Mouse (Mus musculus) urinary bladder, adult 18-20 months (tissue): ENCODE results near the gene Sntg2.

Experiments
- DNase-seq, 2 experiments: peaks; one replicate each; pipeline ENCODE4 v3.0.0; 2022; ENCODE audit warnings: low spot score in 2 of 2, mixed read lengths in 2 of 2

Gene Sntg2

GRCm38 (mm10) chr12:30372933-30373501 is at the start of gene Sntg2:
TSS of gene Sntg2 (minus strand) at chr12:30373375.
- peak; percentile 75 to 85 for DNase-seq

- DNase-seq, result no peak
Measured at GRCm38 (mm10) chr12:30416547-30416946, 43.4 kb upstream of the Sntg2 start.

GRCm38 (mm10) chr12:30415981-30416380 is 42.8 kb upstream of the Sntg2 start:
- DNase-seq, result no peak

DNA sequence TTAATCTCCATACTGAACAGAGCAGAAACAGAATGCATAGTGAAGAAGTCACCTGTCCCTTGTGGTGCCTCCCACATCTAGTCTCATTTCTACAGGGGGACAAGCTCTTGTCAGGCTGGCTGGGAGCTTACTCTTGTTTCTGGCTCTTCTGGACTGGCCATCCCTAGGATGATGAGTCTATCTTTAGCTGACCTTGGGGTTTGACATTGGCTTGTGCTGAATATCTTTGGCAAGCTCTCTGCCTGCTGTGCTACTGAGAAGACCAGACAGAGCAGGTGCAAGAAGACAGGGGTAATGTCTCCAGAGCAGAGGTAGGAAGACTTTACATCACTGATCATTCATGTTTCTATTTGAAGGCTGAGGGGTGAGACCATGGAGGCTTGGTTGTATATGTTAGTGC is 29.5 kb upstream of the Sntg2 start:
- no peak for DNase-seq

GRCm38 (mm10) chr12:30400531-30400930 is 27.4 kb upstream of the Sntg2 start:
- no peak for DNase-seq

- DNase-seq, result no peak
Measured at GRCm38 (mm10) chr12:30400114-30400513, 26.9 kb upstream of the Sntg2 start.

DNA sequence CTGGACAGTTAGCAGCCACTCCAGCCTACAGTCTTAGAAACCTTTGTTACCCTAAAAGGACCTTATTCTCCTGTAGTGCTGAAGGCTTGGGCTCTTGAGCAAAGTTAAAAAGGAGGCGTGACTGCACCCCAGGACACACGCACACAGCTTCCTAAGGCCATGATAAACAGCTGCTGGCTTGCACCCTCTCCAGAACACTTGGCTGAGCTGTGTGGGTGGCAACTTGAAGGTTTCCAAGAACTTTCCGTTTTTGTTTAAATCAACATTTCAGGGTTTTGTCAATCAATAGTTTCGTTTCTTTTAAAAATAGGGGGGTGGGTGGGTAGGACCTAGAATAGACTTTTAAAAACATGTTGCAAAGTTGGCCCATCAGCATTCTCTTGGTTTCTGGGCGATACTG is 882 bp downstream of the Sntg2 start:
- no peak for DNase-seq

DNA sequence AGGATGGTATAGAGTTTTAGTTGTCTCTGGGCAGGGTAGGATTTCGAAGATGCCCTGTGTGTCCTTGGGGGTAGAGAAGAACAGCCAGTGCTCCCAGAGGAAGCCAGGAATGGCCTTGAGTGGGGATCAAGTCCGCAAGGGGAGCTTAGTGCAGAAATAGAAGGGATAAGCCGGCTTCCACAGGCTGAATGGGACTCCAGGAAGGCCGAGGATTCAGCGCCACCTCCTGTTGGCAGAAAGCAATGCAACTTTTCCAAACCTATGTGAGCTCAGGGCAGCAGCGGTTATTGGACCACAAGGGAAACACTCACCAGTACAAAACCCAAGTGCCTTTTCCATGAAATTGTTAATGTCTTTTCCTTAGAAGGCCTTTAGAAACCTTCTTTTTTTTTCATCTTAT is 3.4 kb downstream of the Sntg2 start:
- DNase-seq, result peak; percentile 61 to 64

GRCm38 (mm10) chr12:30369141-30369540 is 4.0 kb downstream of the Sntg2 start:
- DNase-seq, result no peak

DNA sequence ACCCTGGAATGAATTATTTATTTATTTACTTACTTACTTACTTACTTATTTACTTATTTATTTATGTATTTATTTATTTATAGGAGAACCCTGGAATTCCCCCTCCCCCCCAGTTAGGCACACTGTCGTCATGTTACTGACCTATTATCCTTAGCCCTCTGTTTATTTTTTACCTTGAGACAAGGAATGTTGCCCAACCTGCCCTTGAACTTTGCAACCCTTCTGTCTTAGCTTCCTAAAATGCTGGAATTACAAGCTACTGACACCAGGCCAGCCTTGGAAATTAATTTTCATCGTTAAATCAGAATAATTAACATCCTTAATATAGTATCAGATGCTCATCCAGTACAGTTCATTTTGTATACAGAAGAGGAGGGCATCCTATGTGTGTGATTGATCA is 10.9 kb downstream of the Sntg2 start:
- no peak for DNase-seq

DNA sequence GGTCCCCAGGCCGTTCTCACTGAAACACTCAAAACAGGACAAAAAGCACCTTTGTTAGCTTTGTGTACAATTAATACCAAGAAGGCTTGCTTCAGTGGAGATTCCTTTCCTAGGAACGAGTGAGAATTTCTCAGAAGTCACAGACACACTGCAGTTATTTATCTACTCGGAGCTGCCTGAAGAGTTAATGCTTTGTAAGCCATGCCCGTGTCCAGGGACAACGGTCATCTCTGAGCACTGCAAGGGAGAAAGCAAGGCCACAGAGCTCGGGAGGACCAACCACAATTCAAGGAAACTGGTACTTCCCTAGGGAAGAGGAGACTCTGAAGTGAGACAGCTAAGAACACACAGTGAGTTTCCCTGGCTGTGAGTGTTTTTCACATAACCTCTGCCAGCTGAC is 15.5 kb downstream of the Sntg2 start:
- no peak for DNase-seq

DNA sequence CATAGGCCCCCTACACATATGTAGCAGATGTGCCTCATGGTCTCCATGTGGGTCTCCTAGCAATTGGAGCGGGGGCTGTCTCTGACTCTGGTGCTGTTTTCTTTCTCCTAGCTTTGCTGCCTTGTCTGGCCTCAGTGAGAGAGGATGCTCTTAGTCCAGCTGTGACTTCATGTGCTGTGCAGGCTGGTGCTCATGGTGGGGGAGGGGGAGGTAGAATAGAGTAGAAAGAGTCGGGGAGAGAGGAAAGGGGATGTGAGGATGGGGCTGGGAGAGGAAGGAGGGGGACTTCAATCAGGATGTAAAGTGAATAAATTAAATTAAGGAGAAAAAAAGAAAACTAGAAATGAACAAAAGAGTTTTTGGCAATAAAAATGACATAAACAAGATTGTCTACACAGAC is 20.8 kb downstream of the Sntg2 start:
- no peak for DNase-seq

- DNase-seq, result no peak
Measured at GRCm38 (mm10) chr12:30348036-30348435, 25.1 kb downstream of the Sntg2 start.

GRCm38 (mm10) chr12:30347284-30347683 is 25.9 kb downstream of the Sntg2 start:
- DNase-seq, result no peak

DNA sequence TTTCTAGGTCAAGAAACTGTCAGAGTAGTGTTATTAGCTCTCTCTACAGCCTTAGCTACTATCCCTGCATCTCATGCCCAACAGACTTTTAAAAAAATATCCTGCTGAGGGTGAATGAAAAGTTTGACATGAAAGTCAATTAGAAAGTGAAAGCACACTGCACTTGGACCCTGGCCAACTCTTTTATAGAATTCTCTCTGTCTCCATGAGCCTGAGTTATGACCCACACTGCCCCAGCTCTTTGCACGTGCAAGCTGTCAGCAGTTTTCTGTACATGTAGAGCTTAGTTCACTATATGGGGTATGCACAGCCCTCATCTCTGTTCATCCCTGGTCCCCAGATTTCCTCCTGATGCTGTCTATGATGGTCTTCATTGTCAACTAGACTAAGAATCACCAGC is 28.4 kb downstream of the Sntg2 start:
- no peak for DNase-seq

DNA sequence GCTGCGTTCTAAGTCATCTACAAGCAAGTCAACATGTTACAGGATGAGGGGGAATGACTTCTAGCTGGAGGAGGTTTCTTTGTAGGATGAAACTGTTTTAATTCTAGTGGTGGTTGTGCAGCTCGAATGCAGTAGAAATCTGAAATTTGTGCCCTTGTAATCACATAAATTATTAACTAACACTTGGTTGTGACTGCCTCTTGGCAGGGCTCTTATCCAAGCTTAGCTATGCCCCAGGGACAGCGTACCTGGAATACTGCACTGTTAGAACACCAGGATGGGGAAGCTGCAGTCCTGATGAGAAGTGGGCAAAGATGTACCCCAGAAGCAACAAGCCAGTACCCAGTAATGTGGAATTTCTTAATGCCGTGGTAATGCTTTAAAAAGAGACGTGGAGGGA is 36.9 kb downstream of the Sntg2 start:
- no peak for DNase-seq

DNA sequence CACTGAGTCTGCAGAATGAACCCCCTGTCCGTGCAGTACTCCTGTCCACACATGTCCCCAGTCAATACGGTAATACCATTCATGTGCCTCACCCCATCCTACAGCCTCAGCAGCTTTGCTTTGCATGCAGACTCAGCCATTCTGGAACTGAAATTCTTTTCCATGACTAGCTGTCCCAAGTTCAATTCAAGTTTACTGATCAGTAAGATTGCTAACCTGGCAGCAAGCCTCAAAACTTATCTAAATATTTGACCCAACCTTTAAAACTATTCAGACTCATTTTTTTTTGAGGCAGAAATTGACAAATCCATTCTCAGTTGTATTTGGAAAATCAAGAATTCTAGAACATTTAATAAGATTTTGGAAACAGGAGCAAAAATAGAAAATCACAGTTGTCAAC is 38.7 kb downstream of the Sntg2 start:
- no peak for DNase-seq

GRCm38 (mm10) chr12:30317971-30318370 is 55.2 kb downstream of the Sntg2 start:
- DNase-seq, result no peak

DNA sequence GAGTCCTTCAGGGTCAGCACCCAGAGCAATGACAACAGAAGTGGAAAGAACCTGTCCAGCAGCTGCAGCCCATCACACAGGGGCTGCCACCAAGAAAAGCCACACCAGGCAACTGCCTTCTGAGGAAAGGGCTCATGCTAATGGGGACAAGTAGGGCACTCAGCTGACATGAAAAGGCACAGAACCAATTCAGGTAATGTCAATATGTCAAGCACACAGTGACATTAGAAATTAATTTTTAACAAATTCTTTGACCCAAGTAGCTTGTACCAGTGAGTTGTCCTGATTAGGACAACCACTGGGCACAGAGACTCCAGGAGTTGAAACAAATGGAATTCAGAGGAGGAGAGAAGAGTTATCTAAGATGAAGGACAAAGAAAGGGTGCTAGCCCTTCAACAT is 60.2 kb downstream of the Sntg2 start:
- DNase-seq, result no peak

- no peak for DNase-seq
Measured at GRCm38 (mm10) chr12:30308197-30308939, 64.8 kb downstream of the Sntg2 start.

- no peak for DNase-seq
Measured at GRCm38 (mm10) chr12:30292724-30293560, 80.2 kb downstream of the Sntg2 start.

GRCm38 (mm10) chr12:30286888-30287573 is 86.1 kb downstream of the Sntg2 start:
- no peak for DNase-seq
